Mouse (Mus musculus): Measurements from ENCODE around the gene Ablim1.

Gene Ablim1

DNA sequence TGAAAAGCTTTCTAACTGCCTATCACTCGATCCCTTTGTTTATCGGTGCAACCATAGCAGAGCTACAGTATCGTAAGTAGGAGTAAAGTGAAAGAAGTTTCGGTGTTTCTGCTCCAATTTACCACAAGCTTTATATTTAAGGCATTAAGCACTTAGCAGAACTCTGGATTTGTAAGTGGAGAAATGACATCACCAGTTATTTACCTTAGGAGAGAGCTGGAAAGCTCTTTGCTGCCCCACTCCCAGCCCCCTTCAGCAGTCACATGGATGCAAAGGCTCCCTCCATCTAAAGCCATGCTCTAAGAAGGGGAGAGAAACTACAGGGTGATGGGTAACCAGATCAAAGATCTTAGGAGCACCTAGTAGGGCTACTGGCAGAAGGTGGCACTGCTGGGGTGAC, 241.3 kb downstream of the Ablim1 start:
- no peak for DNase-seq (ENCODE audit: low spot score in 2 of 2)

DNA sequence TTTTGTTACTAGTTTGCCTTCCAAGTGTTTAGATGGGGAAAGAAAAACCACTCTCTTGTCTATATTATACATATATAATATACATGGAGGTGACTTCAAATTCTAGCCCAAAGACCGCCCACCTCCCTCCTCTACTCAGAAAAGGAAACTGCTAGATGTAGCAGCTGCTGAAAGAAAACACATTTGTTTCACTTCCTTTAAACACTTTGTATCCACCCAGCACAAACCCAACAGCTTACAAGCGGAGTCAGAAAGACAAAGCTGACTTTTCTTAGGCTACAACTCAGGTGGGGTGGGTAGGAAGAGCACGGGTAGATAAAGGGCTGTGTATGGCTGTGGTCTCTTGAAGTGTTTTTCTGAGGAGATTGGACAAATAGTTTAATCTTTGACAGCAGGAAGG, 242.0 kb downstream of the Ablim1 start:
- peak; percentile 28 to 44 for DNase-seq (ENCODE audit: low spot score in 2 of 2)

DNA sequence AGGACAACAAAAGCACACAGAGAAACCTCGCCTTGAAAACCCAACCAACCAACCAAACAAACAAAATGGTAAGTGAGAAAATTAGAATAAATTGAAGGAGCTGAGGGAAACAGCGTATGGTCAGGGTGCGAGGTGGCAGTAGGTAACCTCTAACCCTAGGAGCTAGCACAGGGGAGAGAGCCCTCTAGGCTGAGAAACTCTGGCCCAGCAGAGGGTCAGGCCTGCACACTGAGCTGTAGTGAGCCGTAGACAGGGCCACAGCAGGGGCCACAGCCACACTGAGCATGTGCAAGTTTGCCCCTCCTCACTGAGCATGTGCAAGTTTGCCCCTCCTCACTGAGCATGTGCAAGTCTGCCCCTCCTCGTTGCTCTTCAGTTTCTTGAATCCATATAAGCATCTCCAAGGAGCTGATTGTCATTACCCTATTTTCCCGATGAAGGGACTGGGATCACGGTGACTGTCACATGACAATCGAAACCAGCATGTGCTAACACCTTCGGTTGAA, 247.6 kb downstream of the Ablim1 start:
- no peak for DNase-seq (ENCODE audit: low spot score in 2 of 2)

DNA sequence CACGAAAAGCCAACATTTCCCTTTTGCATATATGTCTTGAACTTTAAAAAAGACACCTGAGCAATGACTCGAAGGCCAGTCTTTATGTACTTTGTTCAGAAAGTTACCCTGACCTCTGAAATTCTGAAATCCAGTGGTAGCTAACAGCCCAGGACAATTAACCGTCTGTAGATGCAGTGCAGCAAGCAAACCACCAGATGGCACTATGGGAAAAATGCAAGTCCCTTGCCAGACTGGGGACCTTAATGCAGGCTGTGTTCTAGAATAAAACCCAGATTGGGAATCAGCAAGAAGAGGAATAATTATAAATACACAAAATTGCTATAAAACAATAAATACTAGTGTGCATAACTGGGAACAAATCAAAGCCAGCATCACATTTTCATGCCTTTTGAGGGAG, 248.4 kb downstream of the Ablim1 start:
- DNase-seq (ENCODE audit: low spot score in 2 of 2): peak; percentile 52 to 79

DNA sequence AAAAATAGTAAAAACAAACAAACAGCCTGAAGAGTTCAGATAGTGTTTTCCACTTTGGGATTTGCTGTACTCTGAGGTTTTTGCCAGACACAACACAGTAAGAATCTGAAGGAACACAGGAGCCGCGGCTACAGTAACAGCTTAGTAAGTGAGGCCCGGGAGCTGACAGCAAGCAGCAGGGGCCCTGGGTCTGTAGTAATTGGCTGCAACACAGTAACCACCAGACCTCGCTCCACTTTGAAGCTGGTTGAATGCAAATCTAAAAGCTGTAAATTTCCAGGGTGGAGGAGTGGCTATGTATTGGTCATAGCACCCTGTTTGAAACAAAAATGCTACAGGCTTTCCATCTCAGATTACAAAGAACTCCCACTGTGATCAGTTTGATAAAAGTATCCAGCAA, 252.0 kb downstream of the Ablim1 start:
- DNase-seq (ENCODE audit: low spot score in 2 of 2): no peak

DNA sequence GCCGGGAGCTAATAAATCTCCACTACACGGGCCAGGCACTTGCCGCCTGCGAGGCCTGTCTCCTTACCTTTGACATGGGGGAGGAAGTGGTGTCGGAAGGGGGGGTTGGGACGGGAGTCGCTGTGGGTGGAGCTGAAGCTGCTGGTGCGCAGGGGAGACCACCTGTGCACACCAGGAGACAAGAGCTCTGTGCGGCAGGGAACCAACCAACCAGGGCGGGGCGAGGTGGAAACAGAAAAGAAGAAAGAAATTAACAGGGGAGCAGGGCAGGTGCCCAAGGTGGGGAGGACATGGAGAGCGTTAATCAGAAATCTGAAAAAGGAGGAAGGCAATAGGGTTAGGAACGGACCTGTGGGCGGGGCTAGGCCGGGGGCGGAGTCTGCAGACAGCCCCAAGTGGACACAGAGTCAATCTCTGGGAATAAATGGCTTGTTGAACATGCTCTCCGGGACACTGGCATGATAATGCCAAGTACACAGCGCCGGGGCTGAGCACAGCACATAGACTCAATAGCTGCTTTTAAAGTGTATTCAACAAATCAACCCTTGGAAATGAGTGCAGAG, 255.6 kb downstream of the Ablim1 start:
- no peak for DNase-seq (ENCODE audit: low spot score in 2 of 2)

DNA sequence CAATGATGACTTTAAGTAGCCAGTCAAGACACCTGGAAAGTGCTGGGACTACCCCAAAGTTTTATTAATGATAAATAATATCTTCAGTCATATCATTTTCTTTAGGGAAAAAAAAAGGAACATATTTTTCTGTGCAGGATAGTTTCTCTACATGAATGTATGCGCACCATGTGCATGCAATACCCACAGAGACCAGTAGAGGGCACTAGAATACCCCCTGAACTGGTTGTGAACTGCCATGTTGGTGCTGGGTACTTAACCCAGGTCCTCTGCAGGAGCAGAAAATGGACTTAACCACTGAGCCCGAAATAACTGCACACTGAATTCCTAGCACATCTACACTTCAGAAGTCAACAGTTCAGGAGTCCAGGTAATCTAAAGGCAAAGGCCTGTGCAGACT, 257.2 kb downstream of the Ablim1 start:
- DNase-seq (ENCODE audit: low spot score in 2 of 2): no peak

DNA sequence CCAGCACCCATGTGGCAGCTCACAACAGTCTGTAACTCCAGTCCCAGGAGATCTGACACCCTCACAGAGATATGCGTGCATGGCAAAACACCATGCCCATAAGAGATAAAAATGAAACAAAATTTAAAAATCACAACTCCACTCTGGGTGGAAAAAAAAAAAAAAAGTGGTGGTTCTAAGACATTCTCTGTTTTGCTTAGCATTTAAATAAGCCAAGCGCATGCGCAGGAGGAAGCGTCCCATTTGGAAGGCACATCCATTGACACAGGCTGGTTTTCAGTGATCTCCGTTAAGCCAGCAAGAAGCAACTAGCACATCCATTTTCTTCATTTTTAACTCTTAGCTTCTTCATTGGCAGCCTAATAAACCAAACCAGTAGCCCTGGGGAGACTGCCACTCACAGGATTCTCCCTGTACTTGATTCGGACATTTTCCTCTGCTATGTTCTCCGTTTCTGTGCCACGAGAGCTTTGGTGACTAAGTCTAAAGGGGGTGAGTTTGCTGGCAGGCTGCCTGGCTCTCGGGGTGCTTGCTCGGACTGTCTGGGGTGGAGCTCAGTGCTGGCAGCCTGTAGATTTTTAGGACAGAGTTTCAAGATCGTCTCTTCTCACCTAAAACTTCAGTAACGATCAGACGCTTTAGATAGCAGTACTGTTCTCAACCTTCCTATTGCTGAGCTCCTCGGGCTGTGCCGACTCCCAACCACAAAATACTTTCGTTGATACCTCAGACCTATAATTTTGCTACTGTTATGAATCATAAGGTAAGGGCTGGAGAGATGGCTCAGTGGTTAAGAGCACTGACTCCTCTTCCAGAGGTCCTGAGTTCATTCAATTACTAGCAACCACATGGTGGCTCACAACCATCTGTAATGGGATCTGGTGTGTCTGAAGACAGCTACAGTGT, 259.3 kb downstream of the Ablim1 start:
- DNase-seq (ENCODE audit: low spot score in 2 of 2): no peak

DNA sequence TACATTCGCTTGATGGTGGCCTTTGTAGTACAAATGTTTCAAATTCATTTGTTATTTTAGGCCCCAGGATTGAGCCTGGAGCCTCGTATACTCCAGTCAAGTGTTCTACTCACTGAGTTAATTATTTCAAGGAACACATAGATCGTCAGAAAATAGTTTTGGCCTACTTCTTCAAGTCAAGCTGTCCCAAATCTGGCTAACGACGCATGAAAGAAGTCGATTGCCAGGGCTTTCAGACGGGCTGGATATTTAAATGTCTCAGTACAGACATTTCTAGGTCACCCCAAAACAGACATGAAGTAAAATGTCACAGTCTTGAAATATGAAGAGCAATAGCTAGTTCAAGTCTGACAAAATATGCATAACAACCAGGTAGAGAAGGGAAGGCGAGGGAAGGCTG, 261.8 kb downstream of the Ablim1 start:
- DNase-seq (ENCODE audit: low spot score in 2 of 2): no peak

DNA sequence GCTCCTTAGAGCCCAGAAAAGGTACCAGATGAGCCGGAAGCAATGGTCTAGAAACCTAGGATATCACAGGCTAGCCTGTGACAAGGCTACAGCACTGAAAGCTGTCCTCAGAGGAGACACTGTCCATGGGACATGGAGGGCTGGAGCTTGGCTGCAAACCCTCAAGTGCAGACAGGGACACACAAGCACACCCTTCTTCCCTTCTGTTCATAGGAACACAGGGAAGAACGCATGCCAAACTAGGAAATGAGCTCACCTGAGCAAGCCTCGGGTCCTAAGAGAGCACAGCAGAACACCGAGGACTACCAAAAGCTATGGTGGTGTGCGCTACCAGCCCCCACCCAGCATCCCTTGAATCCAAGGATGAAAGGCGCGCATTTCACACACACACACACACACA, 262.7 kb downstream of the Ablim1 start:
- DNase-seq (ENCODE audit: low spot score in 2 of 2): no peak

DNA sequence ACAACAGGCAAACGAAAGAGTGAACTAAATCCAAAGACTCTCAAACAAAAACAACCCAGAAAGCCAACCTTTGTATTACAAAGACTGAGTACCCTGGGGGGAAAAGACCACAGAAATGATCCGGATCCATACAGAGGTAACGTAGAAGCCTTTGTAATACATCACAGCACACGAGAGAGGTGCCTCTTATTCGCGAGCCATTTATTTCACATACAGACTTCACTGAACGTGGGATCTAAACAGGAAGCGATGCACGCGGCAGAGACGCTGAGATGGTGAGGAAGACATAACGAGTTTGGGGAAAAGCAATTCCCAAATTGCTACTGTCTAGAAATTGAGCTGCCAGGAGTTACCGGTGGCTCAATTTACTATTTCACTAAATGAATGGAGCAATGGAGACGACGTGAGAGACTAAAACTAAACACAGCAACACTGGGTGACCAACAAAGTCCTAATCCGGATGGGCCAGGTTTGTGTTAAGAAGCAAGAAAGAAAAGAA, 265.1 kb downstream of the Ablim1 start:
- no peak for DNase-seq (ENCODE audit: low spot score in 2 of 2)

DNA sequence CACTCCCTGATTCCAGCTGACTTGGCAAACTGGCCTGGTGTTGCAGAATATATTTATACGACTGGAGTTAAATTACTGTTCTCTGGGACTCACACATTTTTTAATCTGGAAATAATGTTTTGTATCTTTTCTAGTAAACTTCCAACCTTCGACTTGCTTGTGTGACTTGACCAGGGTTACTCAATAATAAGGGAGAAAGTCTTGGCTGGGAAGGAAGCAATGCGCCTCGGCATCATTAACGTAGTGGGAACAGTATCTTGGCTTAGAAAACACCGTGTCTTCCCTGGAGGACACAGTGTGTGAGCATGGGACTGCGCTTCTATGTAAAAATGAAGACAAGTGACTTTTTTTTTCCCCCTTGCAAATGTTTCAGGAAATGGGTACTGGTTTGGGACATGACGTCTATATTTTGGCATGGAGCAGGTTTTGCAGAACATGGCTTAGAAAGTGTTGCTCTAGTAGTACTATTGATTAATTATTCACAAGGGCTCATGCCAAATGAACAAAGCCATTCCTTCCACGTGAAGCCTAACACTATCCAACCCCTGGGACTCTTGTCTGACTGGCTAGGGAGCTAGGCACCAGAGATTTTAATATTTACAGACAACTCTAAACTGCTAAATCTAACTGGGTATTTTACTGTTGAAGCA, 266.9 kb downstream of the Ablim1 start:
- DNase-seq (ENCODE audit: low spot score in 2 of 2): no peak

DNA sequence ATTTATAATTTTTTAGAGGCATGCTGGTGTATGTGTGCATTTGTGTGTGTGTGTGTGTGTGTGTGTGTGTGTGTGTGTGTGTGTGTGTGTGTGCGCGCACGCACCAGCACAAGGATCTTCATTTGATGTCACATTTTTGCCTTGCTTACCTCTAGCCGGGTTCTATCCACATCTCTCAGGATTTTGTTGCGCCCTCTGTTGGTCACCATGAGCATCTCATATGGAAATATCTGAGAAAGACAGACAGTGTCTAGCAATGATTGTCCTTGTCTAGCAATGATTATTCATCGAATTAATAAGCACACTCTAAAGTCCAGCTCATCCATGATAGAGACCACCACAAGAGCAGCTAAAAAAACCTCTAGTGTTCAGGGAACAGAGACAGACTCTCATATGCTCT, 275.5 kb downstream of the Ablim1 start:
- DNase-seq (ENCODE audit: low spot score in 2 of 2): peak in 1 of 2 experiments; percentile 28

DNA sequence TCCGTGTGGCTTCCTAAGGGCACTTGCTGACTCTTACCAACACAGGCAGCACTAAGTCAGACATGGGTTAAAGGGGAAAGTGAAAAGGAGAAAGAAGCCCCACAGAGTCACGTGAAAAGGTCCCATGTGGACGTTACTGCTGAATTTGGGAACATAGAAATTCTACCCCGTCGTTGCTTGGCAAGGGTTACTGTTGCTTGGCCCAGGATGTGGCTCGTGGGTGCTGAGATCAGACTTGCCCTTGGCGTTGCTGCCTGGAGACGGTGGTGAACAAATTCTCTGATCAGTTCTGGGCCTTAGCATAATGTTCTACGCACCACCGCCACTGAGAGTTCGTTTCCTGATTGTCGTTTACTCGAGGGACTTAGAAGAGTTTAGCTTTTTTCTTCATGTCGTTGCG, 277.9 kb downstream of the Ablim1 start:
- no peak for DNase-seq (ENCODE audit: low spot score in 2 of 2)

DNA sequence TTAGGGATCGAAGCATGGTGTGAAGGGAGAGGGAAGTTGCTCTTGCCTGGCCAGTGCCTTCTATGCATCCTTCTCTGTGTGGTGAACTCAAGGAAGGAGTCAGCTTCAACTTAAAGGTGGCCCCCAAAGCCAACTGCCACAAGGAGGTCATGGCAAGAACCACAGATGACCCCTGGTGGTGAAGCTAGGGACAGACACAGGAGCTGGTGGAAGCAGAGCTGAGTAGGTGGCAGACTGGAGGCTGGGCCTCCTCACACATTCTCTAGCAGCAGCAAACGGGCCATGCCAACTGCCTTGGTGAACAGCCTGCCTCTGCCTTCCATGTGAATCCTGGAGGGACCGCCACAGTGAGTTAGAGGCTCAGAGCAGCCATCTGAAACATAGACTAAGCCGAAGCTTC, 283.1 kb downstream of the Ablim1 start:
- DNase-seq (ENCODE audit: low spot score in 2 of 2): peak; percentile 32 to 62

DNA sequence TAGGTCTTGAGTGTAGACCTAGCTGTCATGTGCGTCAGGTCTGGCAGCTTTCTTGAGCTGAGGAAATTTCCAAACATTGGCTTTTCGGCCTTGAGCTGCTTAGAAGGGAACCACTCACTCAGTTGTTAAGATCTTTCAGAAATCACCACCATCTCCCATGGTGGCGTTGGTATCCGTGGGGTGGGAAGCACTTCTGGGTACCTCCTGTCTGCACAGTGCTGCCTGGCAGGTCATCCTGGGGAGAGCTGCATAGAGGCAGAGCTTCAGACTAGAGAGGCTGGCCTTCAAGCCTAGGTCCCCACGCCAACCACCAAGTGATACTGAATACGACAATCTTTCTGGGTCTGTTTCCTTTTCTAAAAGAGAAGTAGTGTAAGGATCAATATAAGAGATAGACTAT, 285.3 kb downstream of the Ablim1 start:
- DNase-seq (ENCODE audit: low spot score in 2 of 2): no peak

DNA sequence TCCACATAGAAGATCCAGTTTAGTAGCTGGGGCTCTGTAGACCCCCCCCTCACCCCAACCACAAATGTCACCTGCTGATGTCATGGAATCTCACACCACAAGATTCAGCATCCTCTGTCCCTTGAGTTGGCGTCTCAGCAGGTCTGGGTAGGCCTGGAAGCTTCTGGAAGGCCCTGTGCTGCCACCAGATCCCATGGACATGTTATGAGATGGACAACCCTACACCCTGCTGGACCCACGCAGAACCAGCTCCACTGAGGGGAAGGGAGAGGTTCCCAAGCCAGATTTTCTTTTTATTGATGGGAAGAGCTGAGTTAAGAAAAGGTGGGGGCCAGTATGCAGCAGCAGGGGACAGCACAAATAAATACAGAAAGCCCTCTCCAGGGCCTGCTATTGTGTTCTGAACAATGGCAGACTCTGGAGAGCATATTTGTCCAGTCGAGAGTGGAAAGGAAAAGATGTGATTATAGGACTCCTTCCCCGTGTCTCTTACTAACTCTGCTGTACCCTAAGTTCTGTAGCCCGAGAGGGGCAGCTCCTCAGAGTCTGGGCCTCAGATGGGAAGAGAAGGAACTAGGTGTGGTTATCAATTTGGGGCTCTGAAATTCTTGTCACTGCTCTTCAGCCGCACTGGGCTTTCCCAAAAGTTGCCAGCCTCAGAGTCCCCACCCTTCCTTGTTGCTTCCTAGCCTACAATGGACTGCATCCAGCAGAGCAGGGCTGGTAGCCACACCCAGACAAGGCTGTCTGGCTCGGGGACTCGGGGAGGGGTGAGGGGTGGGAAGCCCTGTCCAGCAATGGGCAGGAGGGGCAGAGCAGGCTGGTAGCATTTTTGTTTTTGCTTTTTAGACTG, 286.2 kb downstream of the Ablim1 start:
- DNase-seq (ENCODE audit: low spot score in 2 of 2): no peak

DNA sequence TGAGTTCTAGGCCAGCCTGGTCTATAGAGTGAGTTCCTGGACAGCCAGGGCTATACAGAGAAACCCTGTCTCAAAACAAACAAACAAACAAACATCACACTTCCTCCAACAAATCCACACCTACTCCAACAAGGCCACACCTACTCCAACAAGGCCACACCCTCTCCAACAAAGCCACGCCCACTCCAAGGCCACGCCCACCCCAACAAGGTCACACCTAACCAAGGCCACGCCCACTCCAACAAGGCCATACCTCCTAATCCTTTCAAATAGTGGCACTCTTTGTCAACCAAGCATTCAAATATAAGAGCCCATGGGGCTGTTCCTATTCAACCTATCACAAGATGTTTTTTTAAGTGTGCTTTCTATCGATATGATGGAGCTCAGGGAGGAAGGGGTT, 288.2 kb downstream of the Ablim1 start:
- DNase-seq (ENCODE audit: low spot score in 2 of 2): no peak

DNA sequence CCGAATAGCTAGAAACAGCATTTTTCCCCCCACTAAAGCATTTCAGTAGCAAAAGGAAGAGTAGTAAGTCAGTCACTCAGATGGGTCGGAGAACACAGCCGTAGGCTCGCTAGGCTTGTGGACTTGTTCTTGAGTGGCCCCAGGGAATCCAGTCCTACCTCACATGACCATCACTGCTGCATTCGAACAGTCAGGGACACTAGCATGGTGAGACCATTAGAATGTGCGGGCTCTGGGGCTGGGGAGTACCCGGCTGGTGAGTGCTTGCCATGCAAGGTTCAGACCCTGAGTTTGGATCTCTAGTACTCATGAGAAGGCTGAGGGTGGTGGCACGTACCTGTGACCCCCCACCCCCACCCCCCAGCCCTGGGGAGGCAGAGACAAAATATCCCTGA, 296.9 kb downstream of the Ablim1 start:
- no peak for DNase-seq (ENCODE audit: low spot score in 2 of 2)

DNA sequence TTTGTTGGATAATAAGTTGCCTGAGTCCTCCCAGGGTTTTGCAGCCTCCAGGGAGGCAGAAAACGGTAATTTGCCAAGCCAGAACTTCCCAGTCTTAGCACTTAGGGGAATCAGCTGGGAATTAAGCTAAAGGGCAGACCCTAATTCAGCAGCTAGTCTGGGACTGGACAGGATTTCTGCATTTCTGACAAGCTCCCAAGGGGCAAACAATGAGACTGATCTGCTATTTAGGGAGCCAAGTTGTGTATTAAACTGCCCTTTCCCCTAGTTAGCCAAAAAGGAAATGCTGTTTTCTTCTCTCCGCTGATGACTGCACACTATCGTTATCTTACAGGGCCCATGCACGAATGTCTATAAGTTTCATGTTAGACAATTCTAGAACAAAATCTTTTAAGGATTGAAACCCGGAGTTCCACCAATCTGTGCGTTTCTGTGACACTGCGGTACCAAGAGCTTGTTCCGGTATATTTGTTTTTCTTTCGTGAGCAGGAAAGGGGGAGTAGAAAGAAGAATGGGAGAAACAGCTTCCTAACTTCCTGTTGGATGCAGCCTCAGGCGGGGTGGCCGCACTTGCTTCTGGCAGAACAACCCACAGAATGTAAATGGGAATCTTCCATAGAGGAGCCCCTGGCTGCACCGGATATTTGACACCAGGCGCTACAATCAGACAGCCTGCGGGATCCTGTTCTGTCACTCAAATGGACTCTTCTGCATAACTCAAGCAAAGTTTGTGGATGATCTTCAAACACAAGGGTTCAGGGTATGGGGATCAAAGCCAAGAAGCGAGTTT, 297.5 kb downstream of the Ablim1 start:
- no peak for DNase-seq (ENCODE audit: low spot score in 2 of 2)

DNA sequence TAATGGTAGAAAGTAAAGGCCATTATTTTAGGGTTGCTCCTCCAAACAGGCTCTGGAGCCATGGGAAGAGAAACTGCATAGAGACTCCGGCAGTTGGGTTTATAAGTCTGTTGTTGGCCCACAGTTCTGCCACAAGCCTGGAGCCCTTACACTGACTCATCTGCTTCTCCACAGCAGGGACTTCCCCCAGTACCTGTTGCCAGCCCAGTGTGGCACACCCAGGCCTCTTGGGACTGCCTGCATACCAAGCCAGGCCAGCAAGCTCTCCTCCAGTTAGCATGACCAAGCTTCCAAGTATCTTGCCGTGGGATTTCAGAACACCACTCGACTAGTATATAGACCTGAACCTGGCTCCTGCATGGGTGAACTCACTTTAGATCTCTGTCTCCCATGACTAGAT, 299.9 kb downstream of the Ablim1 start:
- DNase-seq (ENCODE audit: low spot score in 2 of 2): no peak
